Mouse (Mus musculus) liver, embryonic 13.5 days (tissue): ENCODE measurements around the gene Rnf126. TPM values are rescaled to one million over a fixed set of nuclear protein-coding genes. Genes with fewer than 3 reads are reported as not detected.

Source experiments
- ATAC-seq: fragments of 200-750 bp; cut with Nextera tagmentation; 2 replicates; pipeline ENCODE4 v1.8.0; 2017; ENCODE audit warnings: low read depth, mild to moderate bottlenecking, moderate number of reproducible peaks, moderate library complexity
- DNase-seq: peaks from one replicate; pipeline ENCODE4 v3.0.0; 2022
- H3K27ac ChIP-seq: fragments of 300-500 bp; sonication (generic); 2 replicates; pipeline ENCODE4 v1.5.1; 2015; ENCODE audit warnings: moderate library complexity, mild to moderate bottlenecking, inconsistent platforms
- H3K27me3 ChIP-seq: fragments of 300-500 bp; sonication (generic); 2 replicates; pipeline ENCODE4 v1.6.1; 2015; ENCODE audit warnings: mild to moderate bottlenecking, inconsistent platforms
- H3K36me3 ChIP-seq: fragments of 300-500 bp; sonication (generic); 2 replicates; pipeline ENCODE4 v1.6.1; 2015; ENCODE audit warnings: mild to moderate bottlenecking, inconsistent platforms
- H3K4me1 ChIP-seq: fragments of 300-500 bp; sonication (generic); replicated peaks from 2 replicates; pipeline ENCODE4 v1.6.1; 2015; ENCODE audit warnings: inconsistent platforms
- H3K4me2 ChIP-seq: fragments of 300-500 bp; sonication (generic); 2 replicates; pipeline ENCODE4 v1.6.1; 2015; ENCODE audit warnings: inconsistent platforms, mild to moderate bottlenecking, moderate library complexity
- H3K4me3 ChIP-seq: fragments of 300-500 bp; sonication (generic); replicated peaks from 2 replicates; pipeline ENCODE4 v1.5.1; 2015; ENCODE audit warnings: mild to moderate bottlenecking, inconsistent platforms
- H3K9ac ChIP-seq: fragments of 300-500 bp; sonication (generic); 2 replicates; pipeline ENCODE4 v1.6.1; 2015; ENCODE audit warnings: mild to moderate bottlenecking, inconsistent platforms
- H3K9me3 ChIP-seq: fragments of 300-500 bp; sonication (generic); replicated peaks from 2 replicates; pipeline ENCODE4 v1.6.1; 2016; ENCODE audit warnings: inconsistent platforms
- whole genome bisulfite sequencing: fragments of 180-500 bp; shearing (Covaris S2); methylation state at CpG from one replicate; pipeline ENCODE4 v1.1.7; 2015; ENCODE audit not compliant: insufficient replicate concordance; 5-methylcytosine and 5-hydroxymethylcytosine counted together
- polyA plus RNA-seq: library from polyadenylated mRNA; unstranded; fragments of >200 nt; fragmentation: Nextera tagmentation; extraction: Ambion mirVana; gene quantifications from 2 replicates; pipeline ENCODE4 v1.2.1, GENCODE M21; 2015

Gene Rnf126
- polyA plus RNA-seq, 1 experiment from 2014 or later = 43.7 TPM

GRCm38 (mm10) chr10:79709307-79709706, 57.4 kb downstream of the Rnf126 start:
- 39% methylated on average over 7 of the region's 7 CpGs for WGBS
- Histone ChIP-seq H3K27ac (peak overlapping the region; percentile 98; the same call in 1 of the 2 replicates), H3K9me3 (no peaks in the 10 kb centered on the region), H3K36me3 (peaks cover 63% of the 10 kb centered on the region), H3K9ac (0 out of 2 replicates have a peak overlapping the region, but pooled peaks have one; percentile 98), H3K4me1 (peaks cover 89% of the 10 kb centered on the region), H3K27me3 (peaks cover 7% of the 10 kb centered on the region), H3K4me2 (peak overlapping the region; percentile 99), H3K4me3 (peak overlapping the region; percentile 78)
- DNase-seq (peak; percentile 40), ATAC-seq (no peak)

GRCm38 (mm10) chr10:79708668-79709067, 58.1 kb downstream of the Rnf126 start:
- Histone ChIP-seq H3K27ac (peak overlapping the region; percentile 98), H3K36me3 (peaks cover 63% of the 10 kb centered on the region), H3K4me3 (peak overlapping the region; percentile 78), H3K9me3 (no peaks in the 10 kb centered on the region), H3K4me2 (peak overlapping the region; percentile 99), H3K9ac (peak overlapping the region; percentile 98; the same call in 1 of the 2 replicates), H3K27me3 (peaks cover under 1% of the 10 kb centered on the region; the same call in 1 of the 2 replicates), H3K4me1 (peaks cover 91% of the 10 kb centered on the region)
- 89% methylated on average over 21 of the region's 21 CpGs for WGBS
- ATAC-seq = no peak
- DNase-seq = no peak

Other genes starting within 250 kb of the Rnf126 start
- gene Plpp2, start 233.2 kb downstream of the Rnf126 start, polyA plus RNA-seq = 19.9 and 20.0 TPM in 2 replicates
- 11.2 and 11.7 TPM in 2 replicates for gene Mier2, start 211.8 kb downstream of the Rnf126 start, polyA plus RNA-seq
- not detected in 2 replicates for gene Theg, start 179.6 kb downstream of the Rnf126 start, polyA plus RNA-seq
- gene C2cd4c, start 152.9 kb downstream of the Rnf126 start, polyA plus RNA-seq = not detected in 2 replicates
- gene Shc2, start 129.0 kb downstream of the Rnf126 start, polyA plus RNA-seq = 0.28 and 0.29 TPM in 2 replicates
- gene Odf3l2, start 121.2 kb downstream of the Rnf126 start, polyA plus RNA-seq = not detected in 2 replicates
- gene Madcam1, start 102.4 kb downstream of the Rnf126 start, polyA plus RNA-seq = 0.24 and 0.27 TPM in 2 replicates
- gene Tpgs1, start 97.6 kb downstream of the Rnf126 start, polyA plus RNA-seq = 25.3 and 27.5 TPM in 2 replicates
- gene Cdc34, start 84.8 kb downstream of the Rnf126 start, polyA plus RNA-seq = 164 and 166 TPM in 2 replicates
- gene Gzmm, start 77.9 kb downstream of the Rnf126 start, polyA plus RNA-seq = 0.22 and 0.32 TPM in 2 replicates
- 903 and 946 TPM in 2 replicates for gene Bsg, start 62.5 kb downstream of the Rnf126 start, polyA plus RNA-seq
- gene Hcn2, start 50.3 kb downstream of the Rnf126 start, polyA plus RNA-seq = not detected in 2 replicates
- gene Polrmt, start 20.4 kb downstream of the Rnf126 start, polyA plus RNA-seq = 20.0 and 20.8 TPM in 2 replicates
- not detected in 2 replicates for gene Fgf22, start 11.9 kb downstream of the Rnf126 start, polyA plus RNA-seq
- 0.58 and 0.68 TPM in 2 replicates for gene Fstl3, start 10.3 kb upstream of the Rnf126 start, polyA plus RNA-seq
- 2.6 and 3.2 TPM in 2 replicates for gene Prss57, start 24.0 kb upstream of the Rnf126 start, polyA plus RNA-seq
- 7.1 and 7.4 TPM in 2 replicates for gene Palm, start 26.6 kb upstream of the Rnf126 start, polyA plus RNA-seq
- 0.25 and 0.75 TPM in 2 replicates for gene Misp, start 54.0 kb upstream of the Rnf126 start, polyA plus RNA-seq
- 136 and 175 TPM in 2 replicates for gene Ptbp1, start 87.5 kb upstream of the Rnf126 start, polyA plus RNA-seq
- 54.8 and 64.6 TPM in 2 replicates for gene Prtn3, start 107.5 kb upstream of the Rnf126 start, polyA plus RNA-seq
- gene Plppr3, start 107.7 kb upstream of the Rnf126 start, polyA plus RNA-seq = 5.7 and 5.8 TPM in 2 replicates
- gene Elane, start 119.3 kb upstream of the Rnf126 start, polyA plus RNA-seq = 47.1 and 59.3 TPM in 2 replicates
- gene Cfd, start 123.9 kb upstream of the Rnf126 start, polyA plus RNA-seq = not detected in 2 replicates
- gene Med16, start 142.0 kb upstream of the Rnf126 start, polyA plus RNA-seq = 16.9 and 19.0 TPM in 2 replicates
- 11.3 TPM in 1 of 2 replicates, not detected in the other for gene Gm26602, start 143.9 kb upstream of the Rnf126 start, polyA plus RNA-seq
- gene Kiss1r, start 150.0 kb upstream of the Rnf126 start, polyA plus RNA-seq = 0.19 and 0.28 TPM in 2 replicates
- 63.0 and 63.8 TPM in 2 replicates for gene R3hdm4, start 154.3 kb upstream of the Rnf126 start, polyA plus RNA-seq
- gene Arid3a, start 160.1 kb upstream of the Rnf126 start, polyA plus RNA-seq = 5.4 and 5.7 TPM in 2 replicates
- 78.2 and 83.0 TPM in 2 replicates for gene Wdr18, start 193.2 kb upstream of the Rnf126 start, polyA plus RNA-seq
- gene Grin3b, start 203.8 kb upstream of the Rnf126 start, polyA plus RNA-seq = 0.07 and 0.10 TPM in 2 replicates
- gene Tmem259, start 217.4 kb upstream of the Rnf126 start, polyA plus RNA-seq = 8.2 TPM in 2 replicates
- gene Cnn2, start 221.6 kb upstream of the Rnf126 start, polyA plus RNA-seq = 45.8 and 49.6 TPM in 2 replicates
- gene Abca7, start 229.5 kb upstream of the Rnf126 start, polyA plus RNA-seq = 6.3 and 7.4 TPM in 2 replicates
- gene Arhgap45, start 249.7 kb upstream of the Rnf126 start, polyA plus RNA-seq = 14.3 and 14.9 TPM in 2 replicates